Mouse (Mus musculus) cerebellum, postnatal 36 days (tissue): ENCODE measurements around the gene Utp20.
"Not testable (repeated sequence)": the region's sequence is repeated elsewhere in the genome, so short reads cannot be mapped to it uniquely, and the experiment has no call there.

Experiments used
- DNase-seq, 2 experiments: peaks; one replicate each; pipeline ENCODE4 v3.0.0; 2021 to 2022; ENCODE audit warnings: mixed read lengths in 2 of 2

The Utp20 gene

GRCm38 (mm10) chr10:88826188-88826946 is at the start of gene Utp20:
Utp20 (minus strand) TSS chr10:88826804.
- DNase-seq: peak; percentile 79 to 80

GRCm38 (mm10) chr10:88874870-88875269 is 48.3 kb upstream of the Utp20 start:
- no peak for DNase-seq

- DNase-seq: no peak
Measured at GRCm38 (mm10) chr10:88866017-88866416, 39.4 kb upstream of the Utp20 start.

GRCm38 (mm10) chr10:88862293-88862692 is 35.7 kb upstream of the Utp20 start:
- DNase-seq: no peak

- no peak for DNase-seq
Measured at GRCm38 (mm10) chr10:88861416-88861815, 34.8 kb upstream of the Utp20 start.

GRCm38 (mm10) chr10:88860911-88861310 is 34.3 kb upstream of the Utp20 start:
- no peak for DNase-seq

- DNase-seq: no peak
Measured at GRCm38 (mm10) chr10:88853326-88853725, 26.7 kb upstream of the Utp20 start.

GRCm38 (mm10) chr10:88849976-88850375 is 23.4 kb upstream of the Utp20 start:
- no peak for DNase-seq

GRCm38 (mm10) chr10:88848876-88849476 is 22.4 kb upstream of the Utp20 start:
- no peak for DNase-seq

- no peak for DNase-seq
Measured at GRCm38 (mm10) chr10:88834227-88834626, 7.6 kb upstream of the Utp20 start.

GRCm38 (mm10) chr10:88828361-88828760 is 1.8 kb upstream of the Utp20 start:
- DNase-seq: no peak

GRCm38 (mm10) chr10:88827596-88827995 is 992 bp upstream of the Utp20 start:
- no peak for DNase-seq

GRCm38 (mm10) chr10:88826947-88827306 is 323 bp upstream of the Utp20 start:
- not testable (repeated sequence) for DNase-seq

GRCm38 (mm10) chr10:88817335-88817734 is 9.3 kb downstream of the Utp20 start:
- DNase-seq: no peak

GRCm38 (mm10) chr10:88815256-88815655 is 11.3 kb downstream of the Utp20 start:
- no peak for DNase-seq

GRCm38 (mm10) chr10:88811704-88812103 is 14.9 kb downstream of the Utp20 start:
- no peak for DNase-seq

- DNase-seq: no peak
Measured at GRCm38 (mm10) chr10:88802236-88802635, 24.4 kb downstream of the Utp20 start.

GRCm38 (mm10) chr10:88799381-88799780 is 27.2 kb downstream of the Utp20 start:
- no peak for DNase-seq

GRCm38 (mm10) chr10:88797452-88797851 is 29.2 kb downstream of the Utp20 start:
- no peak for DNase-seq

- DNase-seq: no peak
Measured at GRCm38 (mm10) chr10:88796939-88797338, 29.7 kb downstream of the Utp20 start.

GRCm38 (mm10) chr10:88795226-88795625 is 31.4 kb downstream of the Utp20 start:
- no peak for DNase-seq

- DNase-seq: no peak
Measured at GRCm38 (mm10) chr10:88794606-88795005, 32.0 kb downstream of the Utp20 start.

GRCm38 (mm10) chr10:88793671-88794070 is 32.9 kb downstream of the Utp20 start:
- no peak for DNase-seq

GRCm38 (mm10) chr10:88784513-88784931 is 42.1 kb downstream of the Utp20 start:
- DNase-seq: no peak

- DNase-seq: no peak
Measured at GRCm38 (mm10) chr10:88783941-88784340, 42.7 kb downstream of the Utp20 start.
